Mouse (Mus musculus): ENCODE data around the gene Pld3.

The Pld3 gene

DNA sequence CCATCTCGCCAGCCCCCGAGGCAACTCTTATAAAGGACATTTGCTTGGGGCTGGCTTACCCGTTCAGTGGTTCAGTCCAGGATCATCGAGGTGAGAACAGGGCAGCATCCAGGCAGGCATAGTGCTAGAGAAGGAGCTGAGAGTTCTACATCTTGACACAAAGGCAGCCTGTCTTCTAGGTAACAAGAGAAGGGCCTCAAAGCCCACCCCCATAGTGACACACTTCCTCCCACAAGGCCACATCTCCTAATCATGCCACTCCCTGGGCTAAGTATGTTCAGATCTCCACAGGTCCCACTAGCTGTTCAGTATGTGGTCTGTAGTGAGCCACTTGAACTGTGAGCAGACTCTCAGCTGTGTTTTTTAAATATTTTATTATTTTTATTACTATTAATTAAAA, 69.2 kb downstream of the Pld3 start:
- no peak for DNase-seq

Data from kidney, postnatal 36 days (tissue).